Mouse (Mus musculus) CH12.LX (cell line): ENCODE data around the gene Nav1.

Experiments used
- CHD1 ChIP-seq: IDR thresholded peaks from 2 replicates; pipeline ENCODE4 v1.6.1; 2012; ENCODE audit warnings: low read depth, low read length, improper control_type of control experiment, inconsistent platforms
- CHD2 ChIP-seq: IDR thresholded peaks from 2 replicates; pipeline ENCODE4 v1.6.1; 2011; ENCODE audit warnings: low read length, improper control_type of control experiment
- CTCF ChIP-seq, 2 experiments: IDR thresholded peaks in 1 of 2; conservative IDR thresholded peaks in 1 of 2; 2 replicates each; pipeline ENCODE4 v1.5.1; 2011 to 2012; ENCODE audit warnings: low read depth in 2 of 2, low read length in 2 of 2, improper control_type of control experiment in 1 of 2, inconsistent platforms in 1 of 2, mild to moderate bottlenecking in 1 of 2, moderate library complexity in 1 of 2
- ELF1 ChIP-seq: IDR thresholded peaks from 2 replicates; pipeline ENCODE4 v1.6.1; 2014; ENCODE audit warnings: low read depth, mild to moderate bottlenecking, inconsistent platforms, low read length, improper control_type of control experiment
- MAFK ChIP-seq: IDR thresholded peaks from 2 replicates; pipeline ENCODE4 v1.6.1; 2011; ENCODE audit warnings: low read length, improper control_type of control experiment; ENCODE audit not compliant: insufficient replicate concordance
- MAX ChIP-seq: IDR thresholded peaks from 2 replicates; pipeline ENCODE4 v1.6.1; 2011; ENCODE audit warnings: low read length, improper control_type of control experiment
- MEF2A ChIP-seq: IDR thresholded peaks from 2 replicates; pipeline ENCODE4 v1.6.1; 2014; ENCODE audit warnings: low read depth, mild to moderate bottlenecking, inconsistent platforms, low read length, improper control_type of control experiment, borderline replicate concordance
- NELFE ChIP-seq: IDR thresholded peaks from 2 replicates; pipeline ENCODE4 v1.6.1; 2011; ENCODE audit warnings: low read depth, low read length, improper control_type of control experiment
- POLR2A ChIP-seq: IDR thresholded peaks from 2 replicates; pipeline ENCODE4 v1.6.1; 2011; ENCODE audit warnings: low read depth, mild to moderate bottlenecking, improper control_type of control experiment, low read length
- POLR2AphosphoS2 ChIP-seq: IDR thresholded peaks from 2 replicates; pipeline ENCODE4 v1.6.1; 2011; ENCODE audit warnings: low read depth, low read length, improper control_type of control experiment
- SMC3 ChIP-seq: IDR thresholded peaks from 2 replicates; pipeline ENCODE4 v1.6.1; 2011; ENCODE audit warnings: low read depth, low read length, improper control_type of control experiment
- TBP ChIP-seq: conservative IDR thresholded peaks from 2 replicates; pipeline ENCODE4 v1.6.1; 2011; ENCODE audit warnings: low read depth, low read length, improper control_type of control experiment
- TCF12 ChIP-seq: IDR thresholded peaks from 2 replicates; pipeline ENCODE4 v1.6.1; 2014; ENCODE audit warnings: low read depth, mild to moderate bottlenecking, inconsistent platforms, low read length, improper control_type of control experiment

- no peak for TF ChIP-seq MAFK
- TF ChIP-seq POLR2A = no peak
- no peak for TF ChIP-seq TBP
- TF ChIP-seq TCF12 = no peak
- TF ChIP-seq CTCF (conservative IDR thresholded peaks at IDR 0.05 in 1 of 2, IDR thresholded peaks at IDR 0.05 in 1 of 2; ENCODE audit: low read depth in 2 of 2, low read length in 2 of 2) = no peak
- TF ChIP-seq SMC3 = no peak
- no peak for TF ChIP-seq CHD2
- TF ChIP-seq ELF1 = no peak
- no peak for TF ChIP-seq NELFE
- no peak for TF ChIP-seq MEF2A
- no peak for TF ChIP-seq POLR2AphosphoS2
- TF ChIP-seq MAX = no peak
- no peak for TF ChIP-seq CHD1
Measured at GRCm38 (mm10) chr1:135534782-135535181, 72.3 kb downstream of the Nav1 start.
